Mouse (Mus musculus): Measurements from ENCODE around the gene Best3.

The Best3 gene

GRCm38 (mm10) chr10:116977455-116977854, 8.7 kb upstream of the Best3 start:
- in situ Hi-C loops (cut with MboI; ENCODE audit: unreplicated experiment in 2 of 2): no loop called here

GRCm38 (mm10) chr10:116977858-116978257, 8.3 kb upstream of the Best3 start:
- in situ Hi-C loops (cut with MboI; ENCODE audit: unreplicated experiment in 2 of 2): no loop called here

GRCm38 (mm10) chr10:116978841-116979240, 7.3 kb upstream of the Best3 start:
- in situ Hi-C loops (cut with MboI; ENCODE audit: unreplicated experiment in 2 of 2): no loop called here

GRCm38 (mm10) chr10:116980273-116980672, 5.8 kb upstream of the Best3 start:
- in situ Hi-C loops (cut with MboI; ENCODE audit: unreplicated experiment in 2 of 2): loop anchor here (5.0 kb wide), 2 partner anchors 52 to 57 kb away; no protein-coding TSS in a partner anchor

- in situ Hi-C loops (cut with MboI; ENCODE audit: unreplicated experiment in 2 of 2): loop anchor here (5.0 kb wide), 2 partner anchors 51 to 56 kb away; no protein-coding TSS in a partner anchor
These were observed 5.2 kb upstream of the Best3 start for GRCm38 (mm10) chr10:116980888-116981287.

GRCm38 (mm10) chr10:116982526-116982925, 3.6 kb upstream of the Best3 start:
- in situ Hi-C loops (cut with MboI; ENCODE audit: unreplicated experiment in 2 of 2): loop anchor here (5.0 kb wide), 2 partner anchors 50 to 55 kb away; no protein-coding TSS in a partner anchor

- in situ Hi-C loops (cut with MboI; ENCODE audit: unreplicated experiment in 2 of 2): loop anchor here (5.0 kb wide), 2 partner anchors 47 to 52 kb away; no protein-coding TSS in a partner anchor
These were observed 1.3 kb upstream of the Best3 start for GRCm38 (mm10) chr10:116984836-116985235.

- in situ Hi-C loops (cut with MboI; ENCODE audit: unreplicated experiment in 2 of 2): no loop called here
These were observed 7.9 kb downstream of the Best3 start for GRCm38 (mm10) chr10:116993971-116994370.

GRCm38 (mm10) chr10:116995162-116995561, 9.0 kb downstream of the Best3 start:
- in situ Hi-C loops (cut with MboI; ENCODE audit: unreplicated experiment in 2 of 2): no loop called here

GRCm38 (mm10) chr10:116995584-116996235, 9.6 kb downstream of the Best3 start:
- in situ Hi-C loops (cut with MboI; ENCODE audit: unreplicated experiment in 2 of 2): no loop called here

GRCm38 (mm10) chr10:116996236-116996600, 10.1 kb downstream of the Best3 start:
- in situ Hi-C loops (cut with MboI; ENCODE audit: unreplicated experiment in 2 of 2): no loop called here

GRCm38 (mm10) chr10:116998716-116999455, 12.8 kb downstream of the Best3 start:
- in situ Hi-C loops (cut with MboI; ENCODE audit: unreplicated experiment in 2 of 2): no loop called here

- in situ Hi-C loops (cut with MboI; ENCODE audit: unreplicated experiment in 2 of 2): no loop called here
These were observed 14.9 kb downstream of the Best3 start for GRCm38 (mm10) chr10:117000975-117001374.

- in situ Hi-C loops (cut with MboI; ENCODE audit: unreplicated experiment in 2 of 2): no loop called here
These were observed 18.6 kb downstream of the Best3 start for GRCm38 (mm10) chr10:117004695-117005094.

GRCm38 (mm10) chr10:117005707-117006464, 19.8 kb downstream of the Best3 start:
- in situ Hi-C loops (cut with MboI; ENCODE audit: unreplicated experiment in 2 of 2): no loop called here

- in situ Hi-C loops (cut with MboI; ENCODE audit: unreplicated experiment in 2 of 2): no loop called here
These were observed 23.6 kb downstream of the Best3 start for GRCm38 (mm10) chr10:117009691-117010090.

- in situ Hi-C loops (cut with MboI; ENCODE audit: unreplicated experiment in 2 of 2): no loop called here
These were observed 24.9 kb downstream of the Best3 start for GRCm38 (mm10) chr10:117011047-117011446.

- in situ Hi-C loops (cut with MboI; ENCODE audit: unreplicated experiment in 2 of 2): no loop called here
These were observed 27.7 kb downstream of the Best3 start for GRCm38 (mm10) chr10:117013689-117014390.

GRCm38 (mm10) chr10:117014565-117014964, 28.5 kb downstream of the Best3 start:
- in situ Hi-C loops (cut with MboI; ENCODE audit: unreplicated experiment in 2 of 2): no loop called here

- in situ Hi-C loops (cut with MboI; ENCODE audit: unreplicated experiment in 2 of 2): no loop called here
These were observed 32.2 kb downstream of the Best3 start for GRCm38 (mm10) chr10:117018281-117018840.
